Mouse (Mus musculus) left cerebral cortex, postnatal 4 days (tissue): ENCODE results near the gene Zbtb16. TPM values are rescaled to one million over a fixed set of nuclear protein-coding genes. Genes with fewer than 3 reads are reported as not detected.

Experiments used
- DNase-seq: peaks from one replicate; pipeline ENCODE4 v3.0.0-alpha.2; 2022
- intact Hi-C: fragments of 180-260 bp; cut with DNase I; formaldehyde crosslinking; loops from one replicate; pipeline ENCODE4 v1.15.1; 2025
- total RNA-seq, 2 experiments: library from RNA; stranded (reverse); gene quantifications; 2 replicates each; pipeline ENCODE4 v1.2.3; 2021

The Zbtb16 gene
- total RNA-seq, 2 experiments from 2014 or later, result 28.9 to 29.6 TPM

DNA sequence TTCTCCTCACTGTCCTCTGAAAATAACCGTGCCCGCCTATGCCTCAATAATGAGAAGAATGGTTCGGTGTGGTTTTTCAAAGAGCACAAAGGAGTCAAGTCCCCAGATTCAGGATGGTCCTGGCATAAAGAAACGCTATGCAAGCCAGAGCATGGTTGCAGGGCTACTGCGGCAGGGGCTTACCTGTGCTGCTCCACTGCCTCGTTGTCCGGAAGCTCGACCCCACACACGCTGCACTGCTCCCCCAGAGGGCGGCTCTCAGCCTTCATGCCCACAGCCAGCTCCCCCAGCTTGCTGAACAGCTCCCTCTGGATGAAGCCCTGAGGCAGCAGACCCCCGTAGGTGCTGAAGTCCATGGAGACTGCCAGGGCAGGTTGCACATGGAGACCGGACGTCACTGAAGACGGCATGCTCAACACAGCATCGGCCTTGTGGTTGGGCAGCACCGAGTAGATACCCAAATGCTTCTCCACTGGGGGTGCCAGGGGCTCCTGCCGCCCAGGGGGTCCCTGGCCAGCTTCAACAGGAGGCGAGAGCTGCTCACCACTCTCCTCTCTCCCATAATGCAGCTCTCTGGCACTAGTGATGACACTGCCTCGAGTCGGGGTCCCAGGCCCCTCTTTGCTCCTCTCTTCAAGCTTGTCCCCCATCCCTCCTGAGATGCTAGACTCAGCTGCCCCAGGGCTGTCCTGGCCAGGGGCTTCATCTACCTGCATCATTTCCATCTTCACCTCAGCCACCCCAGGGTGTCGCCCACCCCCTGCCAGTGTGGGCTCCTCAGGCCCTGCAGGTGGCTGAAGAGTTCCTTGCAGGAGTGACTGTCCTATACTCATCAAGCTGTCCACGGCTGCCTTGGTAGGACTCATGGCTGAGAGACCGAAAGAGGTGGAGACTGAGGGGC, 4.2 kb downstream of the Zbtb16 start:
- DNase-seq, result no peak
- intact Hi-C loops, result no loop called here

DNA sequence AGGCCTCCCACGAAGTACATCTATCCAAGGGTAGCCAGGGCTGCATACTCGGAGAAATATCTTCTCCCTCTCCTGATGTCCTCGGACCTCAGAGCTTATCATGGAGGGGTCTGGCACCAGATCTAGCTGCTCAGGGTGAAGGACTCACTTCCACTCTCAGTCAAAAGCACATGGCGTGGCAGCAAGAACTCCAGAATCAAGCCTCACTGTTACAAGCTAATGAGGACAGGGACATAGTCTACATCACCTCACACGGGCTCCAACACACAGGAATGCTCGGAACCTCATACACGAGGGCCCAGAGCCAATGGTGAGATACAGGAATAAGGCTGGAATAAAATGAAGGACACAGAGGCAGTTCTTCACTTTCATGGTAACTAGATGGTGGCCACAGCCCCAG, 7.2 kb downstream of the Zbtb16 start:
- intact Hi-C loops, result no loop called here
- no peak for DNase-seq

DNA sequence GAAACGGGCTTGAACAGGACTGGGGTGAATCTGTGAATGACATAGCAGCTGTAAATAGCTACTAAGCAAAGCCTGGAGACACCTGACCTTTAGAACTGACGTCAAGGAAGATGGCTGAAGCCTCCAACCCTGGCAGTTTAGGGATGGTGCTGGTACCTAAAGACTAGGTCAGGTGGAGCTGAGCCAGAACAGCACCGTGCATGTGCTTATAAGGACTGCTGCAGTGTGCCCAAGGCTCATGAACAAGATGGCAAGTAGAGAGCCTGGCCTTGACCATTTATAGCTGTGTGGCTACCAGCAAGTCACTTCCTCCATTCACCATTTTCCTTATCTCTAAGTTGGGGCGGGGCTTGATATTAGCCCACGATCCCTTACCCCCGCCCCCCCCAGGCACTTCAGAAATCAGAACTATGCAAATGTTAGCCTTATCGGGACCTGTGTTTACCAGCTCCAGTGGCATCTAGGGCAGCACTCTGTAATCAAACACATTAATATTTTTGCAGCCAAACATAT, 9.6 kb downstream of the Zbtb16 start:
- intact Hi-C loops, result no loop called here
- no peak for DNase-seq

DNA sequence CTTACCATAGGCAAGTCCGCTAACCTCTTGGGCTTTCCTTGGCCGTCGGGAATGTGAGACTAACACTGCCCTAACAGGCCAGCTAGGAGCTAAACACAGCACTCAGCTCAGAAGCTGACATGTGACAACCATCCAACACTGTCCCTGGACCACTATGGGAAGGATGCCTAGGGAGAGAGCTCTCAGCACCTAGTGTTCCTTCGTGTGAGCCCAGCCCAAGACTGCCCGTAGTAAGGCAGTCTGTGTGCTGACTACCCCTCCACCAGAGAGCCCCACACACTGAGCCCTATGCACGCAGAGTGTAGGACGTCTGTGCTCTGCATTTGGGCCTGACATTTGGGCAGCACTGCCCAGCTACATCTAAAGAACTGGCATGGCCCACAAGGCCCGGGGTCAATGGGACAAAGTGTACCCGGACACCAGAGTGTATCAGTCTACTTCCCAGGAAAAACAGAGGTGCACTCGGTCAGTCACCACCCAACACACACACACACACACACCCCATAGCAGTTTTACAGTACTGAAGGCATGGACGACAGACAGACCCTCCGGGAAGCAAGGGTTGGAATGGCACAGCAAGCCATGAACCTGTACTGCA, 11.4 kb downstream of the Zbtb16 start:
- intact Hi-C loops, result no loop called here
- no peak for DNase-seq

DNA sequence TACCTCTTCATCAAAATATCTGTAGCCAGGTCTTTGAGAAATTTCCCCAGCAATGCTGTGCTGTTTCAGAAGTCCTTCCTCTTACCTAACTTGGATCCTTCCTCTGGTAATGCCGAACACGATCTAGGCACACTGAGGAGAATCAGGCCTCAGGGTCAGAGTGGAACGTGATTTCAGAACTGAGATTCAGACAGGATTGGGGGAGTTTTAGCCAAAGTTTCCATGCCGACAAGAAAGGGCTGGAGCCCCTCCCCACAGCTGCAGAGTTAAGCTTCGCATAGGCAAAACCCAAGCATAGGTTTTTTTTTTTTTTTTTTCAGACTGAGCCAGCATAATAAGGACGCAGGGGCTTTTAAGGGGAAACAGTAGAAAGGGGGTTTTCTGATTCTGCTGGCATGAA, 12.2 kb downstream of the Zbtb16 start:
- intact Hi-C loops, result no loop called here

DNA sequence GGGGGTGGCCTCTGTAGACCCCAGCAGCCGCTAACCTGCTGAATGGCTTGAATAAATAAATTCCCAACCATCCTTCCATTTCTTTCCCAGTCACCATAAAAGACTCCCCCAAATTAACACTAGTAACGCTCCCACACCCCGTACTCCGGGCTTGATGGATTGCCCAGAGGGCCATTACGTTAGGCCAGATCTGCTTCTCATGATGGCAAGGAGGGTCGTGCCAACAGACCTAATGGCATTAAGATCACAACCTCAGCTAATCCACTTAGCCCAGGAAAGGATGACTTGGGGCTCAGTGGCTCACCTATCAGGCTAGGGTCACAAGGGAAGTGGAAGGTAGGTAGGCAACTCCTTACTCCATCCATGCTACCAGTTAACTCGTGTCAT, 12.7 kb downstream of the Zbtb16 start:
- intact Hi-C loops, result no loop called here
- DNase-seq, result no peak

More for the DNA sequence above, 12.2 kb downstream of the Zbtb16 start:
- no peak for DNase-seq

DNA sequence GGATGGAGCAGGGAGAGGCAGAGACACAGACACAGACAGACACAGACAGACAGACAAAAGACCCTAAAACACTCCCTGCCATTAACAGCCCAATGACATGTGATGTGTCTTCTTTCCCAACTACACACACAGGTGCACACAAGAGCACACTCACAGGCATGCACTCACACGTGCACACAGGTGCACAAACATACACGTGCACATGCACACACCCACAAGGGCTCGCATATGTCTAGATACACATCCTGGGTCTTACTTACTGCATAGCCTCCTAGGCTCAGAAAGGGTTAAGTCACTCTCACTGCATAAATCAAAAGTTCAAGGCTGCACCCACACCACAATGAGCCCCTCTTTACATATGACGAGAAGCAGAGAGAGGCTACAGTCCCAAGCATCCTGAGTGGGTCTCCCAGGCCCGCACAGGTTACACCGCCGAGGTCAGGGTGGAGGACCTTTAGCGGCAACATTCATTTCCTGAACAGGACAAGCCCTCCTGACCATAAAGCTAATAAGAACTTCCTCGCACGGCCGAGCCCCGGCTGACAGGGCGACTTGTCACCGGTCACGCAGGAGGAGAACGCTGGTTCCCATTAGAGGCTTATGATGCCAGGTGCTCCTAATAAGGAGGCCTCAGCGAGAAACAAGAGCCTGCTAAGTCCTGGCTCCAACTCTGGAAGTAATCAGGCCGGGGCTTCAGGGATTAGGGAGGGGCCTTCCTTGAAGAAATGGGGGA, 13.3 kb downstream of the Zbtb16 start:
- intact Hi-C loops, result no loop called here
- no peak for DNase-seq

DNA sequence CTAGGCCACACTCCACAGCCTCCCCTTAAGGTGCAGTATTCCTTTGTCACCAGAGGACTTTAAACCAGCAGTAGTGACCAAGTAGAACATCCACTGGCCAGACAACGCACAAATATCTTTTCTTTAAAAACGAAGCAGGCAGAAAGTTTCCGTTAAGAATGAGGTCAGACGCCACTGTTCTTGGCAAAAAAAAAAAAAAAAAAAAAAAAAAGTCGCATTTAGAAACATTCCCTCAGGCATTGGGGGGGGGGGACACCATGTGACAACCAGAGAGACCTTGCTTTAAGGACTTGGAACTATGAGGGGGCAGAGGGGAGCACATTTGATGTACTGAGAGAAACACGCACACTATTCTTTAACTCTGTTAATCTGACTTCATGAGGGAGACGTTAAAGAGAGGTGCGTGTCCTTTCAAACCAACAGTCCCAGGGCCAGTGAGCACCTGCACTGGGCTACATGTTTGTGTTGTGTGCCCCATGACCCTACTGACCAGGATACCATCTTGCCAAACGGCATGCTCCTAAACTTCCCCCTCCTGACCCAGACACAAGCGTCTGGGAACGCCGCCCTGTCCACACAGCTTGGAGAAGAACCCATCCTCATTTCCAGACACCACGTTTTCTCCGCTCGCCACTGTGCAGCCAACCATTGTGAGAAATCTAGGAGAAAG, 14.0 kb downstream of the Zbtb16 start:
- DNase-seq, result no peak
- intact Hi-C loops, result no loop called here

DNA sequence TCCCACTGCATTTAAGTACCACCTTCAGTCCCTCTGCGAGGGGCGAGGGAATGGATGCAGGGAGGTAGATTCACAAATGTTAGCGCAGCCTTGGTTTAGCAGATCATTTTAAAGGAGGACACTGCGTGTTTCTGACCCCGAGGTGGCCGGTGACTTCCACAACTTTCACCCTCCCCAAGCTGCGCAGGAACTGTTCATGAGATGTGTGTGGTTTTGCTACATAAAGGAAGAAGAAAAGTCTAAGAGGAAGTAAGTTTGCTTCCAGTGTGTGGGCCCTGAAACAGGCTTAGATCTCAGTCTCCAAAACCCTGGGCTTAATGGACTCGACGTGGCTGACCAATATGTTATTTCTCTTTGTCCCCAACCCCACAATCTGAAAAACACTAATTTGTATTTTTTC, 14.6 kb downstream of the Zbtb16 start:
- intact Hi-C loops, result no loop called here

DNA sequence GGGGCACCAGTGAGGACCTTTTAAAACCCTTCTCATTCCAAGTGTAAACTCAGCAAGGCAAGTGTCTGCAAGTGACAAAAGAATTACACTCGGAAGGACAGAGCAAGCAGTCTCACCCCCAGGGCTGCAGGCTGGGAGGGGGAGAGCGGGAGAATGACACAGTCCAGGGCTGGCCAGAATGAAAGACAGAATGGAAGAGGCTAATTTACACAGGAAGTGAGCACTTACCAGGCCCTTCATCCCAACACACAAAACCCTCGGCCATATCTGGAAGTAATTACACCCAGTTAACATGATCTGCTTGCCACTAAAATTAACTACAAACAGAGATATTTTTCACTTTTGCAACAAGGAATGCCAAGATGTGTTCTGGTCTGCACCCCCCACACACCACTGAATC, 15.2 kb downstream of the Zbtb16 start:
- DNase-seq, result no peak
- intact Hi-C loops, result no loop called here

More for the DNA sequence above, 14.6 kb downstream of the Zbtb16 start:
- DNase-seq, result no peak

DNA sequence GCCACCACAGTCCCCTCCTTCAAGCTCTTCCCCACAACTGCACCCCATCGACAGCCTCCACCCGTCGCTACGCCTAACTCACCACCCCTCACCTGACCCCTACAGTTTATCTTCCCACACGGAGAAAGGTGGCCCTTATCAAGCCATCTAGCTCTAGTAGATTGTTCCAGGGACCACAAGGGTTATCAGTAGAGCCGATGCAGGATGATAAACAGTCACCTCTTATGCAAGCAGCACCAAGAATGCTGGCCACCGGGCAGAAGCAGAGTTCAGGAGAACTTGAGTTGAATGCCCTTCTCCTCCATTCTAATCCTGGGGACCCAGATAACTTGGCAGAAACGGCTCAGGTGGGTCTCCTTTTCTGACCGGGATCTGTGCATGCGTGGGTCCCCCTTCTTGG, 16.3 kb downstream of the Zbtb16 start:
- intact Hi-C loops, result no loop called here
- no peak for DNase-seq

DNA sequence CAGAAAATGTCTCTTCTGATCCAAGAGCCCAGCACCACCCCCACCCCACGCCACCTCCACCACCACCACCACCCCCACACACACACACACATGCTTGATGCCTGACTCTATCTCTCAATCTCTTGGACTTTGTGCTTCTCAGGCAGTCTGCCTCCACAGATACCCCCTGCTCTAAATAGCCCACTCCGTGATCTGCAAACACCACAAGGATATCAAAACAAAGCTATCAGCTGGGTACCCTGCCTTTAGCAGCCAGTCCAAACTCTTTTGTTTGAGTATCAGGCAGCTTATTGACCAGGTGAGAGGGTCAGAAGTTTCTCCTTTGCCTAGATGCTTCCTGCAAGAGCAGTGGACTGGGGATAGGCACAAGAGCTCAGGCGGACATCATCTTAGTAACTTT, 16.9 kb downstream of the Zbtb16 start:
- intact Hi-C loops, result no loop called here
- no peak for DNase-seq

DNA sequence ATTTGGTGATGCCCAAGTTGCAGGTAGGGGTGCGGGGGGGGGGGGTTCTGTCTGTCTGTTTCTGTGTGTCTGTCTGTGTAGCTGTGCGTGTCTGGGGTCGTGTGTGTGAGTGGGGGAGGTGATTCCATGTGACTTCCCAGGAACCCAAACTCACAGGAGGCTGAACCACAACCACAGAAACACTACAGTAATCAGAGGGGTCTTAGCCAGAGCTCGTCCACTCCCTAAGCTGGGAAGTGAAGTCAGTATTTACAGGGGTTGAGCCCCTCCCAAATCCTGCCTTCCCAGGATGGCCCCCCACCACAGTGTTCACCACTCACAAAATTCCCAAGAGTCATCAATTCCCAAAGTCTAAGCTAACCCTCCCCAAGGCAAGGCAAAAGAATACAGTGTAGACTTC, 18.1 kb downstream of the Zbtb16 start:
- intact Hi-C loops, result no loop called here
- no peak for DNase-seq

DNA sequence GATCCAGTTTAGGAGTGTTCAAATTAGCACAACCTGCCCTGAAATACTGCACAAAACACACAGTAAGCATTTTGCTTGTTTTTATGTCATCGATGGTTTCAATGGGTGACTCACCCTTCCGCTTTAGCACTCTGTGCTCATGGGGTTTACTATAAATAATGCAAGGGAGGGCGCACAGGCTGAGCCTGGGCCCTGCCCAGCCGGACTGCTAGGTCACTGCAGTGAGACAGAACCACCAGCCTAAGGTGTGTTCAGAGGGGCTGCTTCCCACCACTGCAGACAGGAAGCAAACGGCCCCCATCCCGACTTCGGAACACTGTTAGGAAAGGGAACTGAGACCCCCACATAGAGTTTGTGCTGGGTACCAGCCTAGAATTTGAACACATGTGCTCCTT, 18.6 kb downstream of the Zbtb16 start:
- no peak for DNase-seq
- intact Hi-C loops, result no loop called here

DNA sequence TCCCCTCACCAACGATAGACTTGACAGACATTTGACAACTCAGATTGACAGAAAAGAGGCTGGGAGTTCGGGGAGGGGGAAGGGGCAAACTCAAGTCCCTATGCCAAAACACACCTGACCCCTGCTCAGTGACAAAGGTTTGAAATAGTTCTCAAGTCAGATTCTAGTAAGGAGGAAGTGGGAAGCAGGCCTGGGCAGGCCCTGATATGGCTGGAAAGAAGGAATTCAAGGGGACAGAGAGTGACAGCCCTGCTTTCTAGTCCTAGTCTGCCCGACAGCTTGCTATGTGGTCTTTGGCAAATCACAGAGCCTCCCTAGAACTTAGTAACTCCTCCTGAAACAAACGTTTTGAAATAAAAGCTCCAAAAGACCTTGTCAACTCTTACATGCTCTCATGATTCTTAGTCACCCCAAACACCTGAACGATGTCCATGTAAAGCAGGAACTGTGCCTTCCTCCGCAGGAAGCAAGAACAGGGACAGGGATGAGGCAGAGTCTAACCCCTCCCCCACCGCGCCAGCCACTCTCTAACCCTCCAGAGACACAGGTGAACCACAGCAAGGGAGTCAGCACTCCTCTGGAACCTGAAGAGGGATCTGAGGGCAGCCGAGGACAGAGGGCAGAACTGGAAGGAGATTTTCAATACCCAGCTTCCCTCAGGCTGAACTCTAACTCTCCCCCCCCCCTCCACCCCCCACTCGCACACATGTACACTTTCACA, 19.2 kb downstream of the Zbtb16 start:
- intact Hi-C loops, result no loop called here
- no peak for DNase-seq

DNA sequence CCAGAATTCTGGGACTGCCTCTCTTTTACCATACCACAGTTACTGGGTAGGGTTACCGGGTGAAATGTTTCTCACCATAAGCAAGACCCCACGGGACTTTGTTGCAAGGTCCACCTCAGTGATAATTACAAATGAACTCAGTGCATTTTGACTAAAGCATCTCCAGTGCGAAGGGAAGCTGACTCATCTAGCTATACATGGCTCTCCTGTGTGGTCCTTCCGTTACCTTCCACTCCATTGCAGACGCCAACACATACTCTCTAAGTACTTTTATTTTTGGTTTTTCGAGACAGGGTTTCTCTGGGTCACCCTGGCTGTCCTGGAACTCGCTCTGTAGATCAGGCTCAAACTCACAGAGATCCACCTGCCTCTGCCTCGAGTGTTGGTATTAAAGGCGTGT, 19.9 kb downstream of the Zbtb16 start:
- intact Hi-C loops, result no loop called here
- DNase-seq, result no peak

DNA sequence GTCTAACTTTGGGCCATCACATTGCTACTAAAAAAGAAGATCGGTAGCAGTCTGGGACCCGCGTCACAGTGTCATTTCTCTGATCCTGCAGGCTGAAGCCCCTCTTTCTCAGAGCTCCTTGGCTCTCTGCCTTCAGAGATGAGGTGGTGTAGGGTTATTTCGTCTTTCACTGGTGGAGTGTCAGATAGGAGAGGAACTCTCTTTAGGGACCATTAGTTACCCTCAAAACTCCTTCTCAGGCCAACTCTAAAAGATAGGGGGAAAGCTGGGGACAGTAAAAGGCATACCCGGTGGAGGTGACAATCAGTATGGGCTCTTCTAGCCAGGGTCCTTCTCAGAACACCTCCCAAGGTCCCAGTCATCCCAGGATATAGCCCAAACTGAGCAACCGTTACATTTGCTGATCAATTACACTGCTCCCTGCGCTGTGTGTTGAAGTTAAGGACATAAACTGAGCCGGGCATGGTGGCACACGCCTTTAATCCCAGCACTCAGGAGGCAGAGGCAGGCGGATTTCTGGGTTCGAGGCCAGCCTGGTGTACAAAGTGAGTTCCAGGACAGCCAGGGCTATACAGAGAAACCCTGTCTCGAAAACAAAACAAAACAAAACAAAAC, 21.0 kb downstream of the Zbtb16 start:
- no peak for DNase-seq
- intact Hi-C loops, result no loop called here

DNA sequence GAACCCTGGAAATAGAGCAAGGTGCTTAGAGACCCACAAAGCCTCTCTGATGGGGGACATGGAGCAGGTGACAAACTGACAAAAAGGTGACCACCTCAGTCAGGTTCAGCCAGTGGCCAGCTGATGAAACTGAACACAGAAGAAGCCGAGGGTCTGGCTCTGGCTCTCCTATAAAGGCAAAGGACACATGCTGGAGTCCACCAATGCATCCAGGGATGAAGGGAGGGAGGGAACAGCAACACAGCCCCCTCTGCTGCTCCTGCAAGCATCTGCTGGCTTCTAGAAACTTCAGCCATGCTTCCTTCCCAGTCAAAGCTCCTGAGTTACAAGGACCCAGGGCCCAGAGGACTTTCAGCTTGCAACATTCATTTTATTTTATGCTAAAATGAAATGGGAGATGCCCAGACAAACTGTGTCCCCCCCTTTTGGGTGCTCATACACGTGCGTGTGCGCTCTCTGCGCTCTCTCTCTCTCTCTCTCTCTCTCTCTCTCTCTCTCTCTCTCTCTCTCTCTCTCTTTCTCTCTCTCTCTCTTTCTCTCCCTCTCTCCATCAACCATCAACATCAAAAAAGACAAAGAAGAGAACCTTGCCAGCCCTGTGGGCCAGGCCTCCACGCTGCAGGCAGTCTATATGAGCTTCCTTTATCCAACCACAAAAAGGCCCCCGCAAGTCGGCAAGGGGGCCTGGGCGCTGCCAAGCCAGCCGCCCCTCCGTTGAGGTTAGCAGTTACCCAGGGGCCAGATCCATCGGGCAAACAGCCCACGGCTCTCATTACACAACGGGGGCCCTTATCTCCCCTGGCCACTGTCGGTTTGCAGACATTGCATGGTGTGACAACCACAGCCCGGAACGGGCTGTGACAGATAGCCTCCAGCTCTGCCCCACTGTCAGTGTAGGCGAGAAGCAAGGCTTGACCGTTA, 21.8 kb downstream of the Zbtb16 start:
- peak; percentile 51 for DNase-seq
- intact Hi-C loops, result no loop called here

DNA sequence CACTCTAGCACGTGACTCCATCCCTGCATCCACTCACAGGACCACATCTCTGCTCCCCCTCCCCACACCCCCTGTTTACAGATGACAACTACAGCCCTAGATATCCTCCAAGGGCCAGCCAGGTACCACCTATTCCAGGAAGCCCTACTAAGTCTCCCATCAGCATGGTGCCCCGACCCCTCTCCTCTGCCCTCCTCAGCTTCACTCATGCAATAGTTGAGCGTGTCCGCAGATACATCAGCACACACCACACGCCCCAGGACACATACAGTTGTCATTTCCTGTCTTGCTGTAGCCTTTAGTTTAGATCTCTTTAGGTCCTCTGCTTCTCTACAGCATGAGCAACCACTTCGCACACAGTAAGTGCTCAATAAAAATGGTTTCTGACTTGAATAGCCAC, 23.7 kb downstream of the Zbtb16 start:
- no peak for DNase-seq
- intact Hi-C loops, result no loop called here
